Mouse (Mus musculus): ENCODE data around the gene Ppbp. TPM values are rescaled to one million over a fixed set of nuclear protein-coding genes. Genes with fewer than 3 reads are reported as not detected.

Ppbp gene
- polyA plus RNA-seq (2012; rRNA removed): 0.10 TPM in 1 of 2 replicates, not detected in the other

DNA sequence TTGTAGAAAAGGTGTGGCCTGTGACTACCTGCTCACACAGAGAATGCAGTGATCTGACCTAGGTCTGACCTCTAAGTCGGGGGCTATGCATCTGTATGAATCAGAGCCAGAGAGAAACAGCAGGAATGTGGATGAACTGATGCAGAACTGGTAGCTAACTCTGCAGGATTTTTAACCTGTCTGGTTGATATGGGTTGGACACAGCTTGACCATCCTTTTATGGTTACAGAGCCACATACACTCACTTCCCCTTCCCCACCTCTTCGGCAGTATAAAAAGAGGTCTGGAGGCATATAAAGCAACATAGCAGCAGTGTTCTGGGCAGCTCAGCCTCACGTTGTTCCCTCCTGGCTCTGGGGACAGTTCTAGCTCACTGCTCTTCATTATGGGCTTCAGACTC lies at the start of gene Ppbp:
Gene Ppbp (plus strand): TSS at position 301 of the 400 bp plus-strand sequence.
- TF ChIP-seq POLR2A (IDR thresholded peaks at IDR 0.05; ENCODE audit: control insufficient read depth, low read depth, low read length) (no peak), CTCF (IDR thresholded peaks at IDR 0.05; ENCODE audit: control insufficient read depth, insufficient read depth, insufficient replicate concordance, low read depth, low read length) (no peak)
- Histone ChIP-seq H3K27me3 (ENCODE audit: control insufficient read depth, insufficient read depth, low read length) (no peaks in the 10 kb centered on the region), H3K36me3 (ENCODE audit: control insufficient read depth, insufficient read depth, low read length) (no peaks in the 10 kb centered on the region), H3K27ac (ENCODE audit: control insufficient read depth, insufficient read depth, low read depth, low read length) (no peak within 1 kb of the TSS), H3K4me3 (ENCODE audit: control insufficient read depth, low read depth, low read length) (no peak within 1 kb of the TSS), H3K4me1 (ENCODE audit: control insufficient read depth, insufficient read depth, low read length) (peaks cover 7% of the 10 kb centered on the region; the same call in 1 of the 2 replicates)

DNA sequence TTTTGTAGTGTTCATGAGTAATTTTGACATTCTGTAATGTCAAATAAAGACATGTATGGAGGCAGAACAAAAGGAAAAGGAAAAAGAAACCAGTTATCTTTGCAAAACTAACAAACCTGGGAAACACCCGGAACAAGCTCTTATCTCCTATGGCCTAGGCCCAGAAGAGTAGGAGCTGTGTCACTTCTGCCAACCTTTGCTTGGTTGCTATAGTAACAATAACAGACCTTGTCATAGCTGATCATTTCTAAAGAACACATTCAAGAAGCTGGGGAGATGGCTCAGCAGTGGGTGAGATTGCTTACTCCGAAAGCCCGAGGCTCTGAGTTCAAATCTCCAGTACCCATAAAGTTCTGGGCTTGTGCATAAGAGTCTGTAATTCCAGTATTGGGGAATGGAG lies 45.7 kb upstream of the Ppbp start:
- TF ChIP-seq CTCF (IDR thresholded peaks at IDR 0.05; ENCODE audit: control insufficient read depth, insufficient read depth, insufficient replicate concordance, low read depth, low read length) (no peak), POLR2A (IDR thresholded peaks at IDR 0.05; ENCODE audit: control insufficient read depth, low read depth, low read length) (no peak)
- Histone ChIP-seq H3K4me3 (ENCODE audit: control insufficient read depth, low read depth, low read length) (no peak overlapping the region), H3K4me1 (ENCODE audit: control insufficient read depth, insufficient read depth, low read length) (no peaks in the 10 kb centered on the region), H3K36me3 (ENCODE audit: control insufficient read depth, insufficient read depth, low read length) (no peaks in the 10 kb centered on the region), H3K27me3 (ENCODE audit: control insufficient read depth, insufficient read depth, low read length) (no peaks in the 10 kb centered on the region), H3K27ac (ENCODE audit: control insufficient read depth, insufficient read depth, low read depth, low read length) (no peak overlapping the region)

DNA sequence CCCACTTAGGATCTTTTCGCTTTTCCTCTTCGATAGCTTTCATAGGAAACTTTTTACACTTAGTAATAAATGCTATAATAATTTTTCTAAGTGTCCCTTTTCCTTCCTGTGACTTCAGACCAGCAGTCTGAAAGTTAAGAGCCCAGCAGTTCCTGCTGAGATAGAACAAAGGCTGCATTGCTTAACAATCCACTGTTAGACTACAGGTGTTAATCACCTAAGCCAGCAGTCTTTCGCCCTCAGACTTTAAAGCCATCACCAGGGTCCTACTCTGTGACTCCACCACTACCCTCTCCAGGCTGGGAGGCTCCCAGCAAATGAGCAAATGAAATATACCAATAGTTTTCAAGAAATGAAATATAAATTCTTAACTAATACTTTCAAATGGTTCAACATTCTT lies 40.1 kb upstream of the Ppbp start:
- H3K36me3 ChIP-seq (ENCODE audit: control insufficient read depth, insufficient read depth, low read length): no peaks in the 10 kb centered on the region
- no peak for TF ChIP-seq CTCF (IDR thresholded peaks at IDR 0.05; ENCODE audit: control insufficient read depth, insufficient read depth, insufficient replicate concordance, low read depth, low read length)
- TF ChIP-seq POLR2A (IDR thresholded peaks at IDR 0.05; ENCODE audit: control insufficient read depth, low read depth, low read length): no peak
- no peak overlapping the region for H3K4me3 ChIP-seq (ENCODE audit: control insufficient read depth, low read depth, low read length)
- no peak overlapping the region for H3K27ac ChIP-seq (ENCODE audit: control insufficient read depth, insufficient read depth, low read depth, low read length)
- no peaks in the 10 kb centered on the region for H3K4me1 ChIP-seq (ENCODE audit: control insufficient read depth, insufficient read depth, low read length)
- H3K27me3 ChIP-seq (ENCODE audit: control insufficient read depth, insufficient read depth, low read length): no peaks in the 10 kb centered on the region

DNA sequence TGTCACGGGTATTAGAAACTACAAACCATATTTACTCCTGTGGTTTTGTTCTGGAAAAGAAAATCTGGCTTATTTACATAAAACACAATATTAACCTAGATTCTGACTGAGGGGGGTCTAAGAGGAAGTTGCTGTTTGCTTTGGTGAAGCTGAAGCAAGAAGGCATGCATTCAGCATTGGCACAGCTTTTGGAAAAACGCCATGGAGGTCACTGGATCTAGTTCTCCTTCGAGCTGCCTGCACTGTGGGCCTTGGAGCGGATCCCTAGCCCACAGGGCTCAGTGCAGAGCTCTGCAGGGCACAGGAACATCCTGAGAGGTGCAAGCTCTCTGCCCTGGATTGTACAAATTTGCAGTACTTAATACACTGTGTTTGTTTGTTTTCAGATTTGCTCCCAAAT lies 36.8 kb upstream of the Ppbp start:
- H3K4me3 ChIP-seq (ENCODE audit: control insufficient read depth, low read depth, low read length): no peak overlapping the region
- no peak overlapping the region for H3K27ac ChIP-seq (ENCODE audit: control insufficient read depth, insufficient read depth, low read depth, low read length)
- no peaks in the 10 kb centered on the region for H3K27me3 ChIP-seq (ENCODE audit: control insufficient read depth, insufficient read depth, low read length)
- H3K36me3 ChIP-seq (ENCODE audit: control insufficient read depth, insufficient read depth, low read length): no peaks in the 10 kb centered on the region
- no peaks in the 10 kb centered on the region for H3K4me1 ChIP-seq (ENCODE audit: control insufficient read depth, insufficient read depth, low read length)
- TF ChIP-seq CTCF (IDR thresholded peaks at IDR 0.05; ENCODE audit: control insufficient read depth, insufficient read depth, insufficient replicate concordance, low read depth, low read length) (no peak), POLR2A (IDR thresholded peaks at IDR 0.05; ENCODE audit: control insufficient read depth, low read depth, low read length) (no peak)

DNA sequence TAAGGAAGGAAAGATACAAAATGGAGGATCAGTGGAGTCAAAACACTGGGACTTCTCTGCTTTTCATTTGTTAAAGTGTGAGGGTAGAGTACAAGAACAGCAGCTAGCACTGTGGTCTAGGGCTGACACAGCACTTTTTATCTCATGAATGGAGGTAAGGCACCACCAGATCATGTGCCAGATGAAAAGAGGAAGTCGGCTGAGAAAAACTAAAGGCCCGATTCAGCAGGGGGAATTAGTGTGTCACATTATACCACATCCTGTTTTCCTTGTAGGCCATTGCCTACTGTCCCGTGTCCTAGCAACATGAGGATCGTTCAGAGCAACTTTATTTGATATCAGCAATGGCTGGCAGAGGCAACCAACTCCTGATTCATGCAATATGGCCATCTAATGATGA lies 26.3 kb upstream of the Ppbp start:
- no peaks in the 10 kb centered on the region for H3K4me1 ChIP-seq (ENCODE audit: control insufficient read depth, insufficient read depth, low read length)
- no peak overlapping the region for H3K4me3 ChIP-seq (ENCODE audit: control insufficient read depth, low read depth, low read length)
- no peaks in the 10 kb centered on the region for H3K36me3 ChIP-seq (ENCODE audit: control insufficient read depth, insufficient read depth, low read length)
- TF ChIP-seq POLR2A (IDR thresholded peaks at IDR 0.05; ENCODE audit: control insufficient read depth, low read depth, low read length) (no peak), CTCF (IDR thresholded peaks at IDR 0.05; ENCODE audit: control insufficient read depth, insufficient read depth, insufficient replicate concordance, low read depth, low read length) (no peak)
- H3K27ac ChIP-seq (ENCODE audit: control insufficient read depth, insufficient read depth, low read depth, low read length): no peak overlapping the region
- no peaks in the 10 kb centered on the region for H3K27me3 ChIP-seq (ENCODE audit: control insufficient read depth, insufficient read depth, low read length)

DNA sequence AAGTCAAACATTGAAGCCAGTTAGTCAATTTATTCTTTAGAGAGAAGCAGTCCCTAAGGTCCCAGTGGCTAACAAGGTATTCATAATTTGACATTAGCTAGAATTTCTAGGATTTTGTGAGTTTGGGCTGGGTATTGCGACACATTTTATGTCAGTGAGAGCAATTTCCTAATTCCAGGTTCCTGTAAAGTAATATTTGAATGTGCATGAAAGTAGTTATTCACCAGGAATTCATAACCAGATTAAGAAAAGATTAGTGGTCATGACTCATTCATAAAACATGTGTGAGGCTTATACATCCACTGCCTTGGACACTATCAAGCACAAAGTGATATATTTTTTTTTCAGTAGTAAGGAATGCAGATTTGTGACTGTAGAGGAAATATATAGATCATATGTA lies 14.4 kb upstream of the Ppbp start:
- H3K4me1 ChIP-seq (ENCODE audit: control insufficient read depth, insufficient read depth, low read length): no peaks in the 10 kb centered on the region
- no peak overlapping the region for H3K27ac ChIP-seq (ENCODE audit: control insufficient read depth, insufficient read depth, low read depth, low read length)
- H3K27me3 ChIP-seq (ENCODE audit: control insufficient read depth, insufficient read depth, low read length): no peaks in the 10 kb centered on the region
- H3K36me3 ChIP-seq (ENCODE audit: control insufficient read depth, insufficient read depth, low read length): no peaks in the 10 kb centered on the region
- no peak overlapping the region for H3K4me3 ChIP-seq (ENCODE audit: control insufficient read depth, low read depth, low read length)
- TF ChIP-seq POLR2A (IDR thresholded peaks at IDR 0.05; ENCODE audit: control insufficient read depth, low read depth, low read length) (no peak), CTCF (IDR thresholded peaks at IDR 0.05; ENCODE audit: control insufficient read depth, insufficient read depth, insufficient replicate concordance, low read depth, low read length) (no peak)

DNA sequence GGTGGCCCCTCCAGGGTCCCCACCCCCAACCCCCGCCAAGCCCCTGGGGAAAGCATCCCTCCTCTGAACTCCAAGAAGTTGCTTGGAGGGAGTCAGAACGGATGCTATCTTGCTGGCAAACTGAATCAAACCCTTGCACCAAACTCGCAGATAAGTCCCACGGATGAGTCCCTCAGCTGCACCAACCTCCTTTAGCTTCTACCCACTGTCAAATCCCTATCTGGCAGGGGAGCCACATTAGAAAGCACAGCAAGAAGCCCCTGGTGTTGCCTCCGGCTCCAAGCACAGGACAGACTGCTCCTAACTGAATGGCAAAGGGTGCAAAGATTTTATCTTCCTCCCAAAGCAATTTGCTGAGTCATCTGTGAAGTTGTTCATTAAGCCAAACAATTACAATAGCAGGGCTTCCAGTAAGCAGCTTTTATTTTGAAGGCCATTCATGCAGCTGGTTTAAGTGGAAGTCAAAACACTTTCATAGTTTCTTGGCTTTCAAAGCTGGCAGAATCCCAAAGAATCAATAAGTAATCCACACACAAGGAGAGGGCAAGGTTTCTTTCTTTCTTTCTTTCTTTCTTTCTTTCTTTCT lies 10.2 kb upstream of the Ppbp start:
- H3K27ac ChIP-seq (ENCODE audit: control insufficient read depth, insufficient read depth, low read depth, low read length): no peak overlapping the region
- H3K4me3 ChIP-seq (ENCODE audit: control insufficient read depth, low read depth, low read length): no peak overlapping the region
- TF ChIP-seq POLR2A (IDR thresholded peaks at IDR 0.05; ENCODE audit: control insufficient read depth, low read depth, low read length): no peak
- no peak for TF ChIP-seq CTCF (IDR thresholded peaks at IDR 0.05; ENCODE audit: control insufficient read depth, insufficient read depth, insufficient replicate concordance, low read depth, low read length)
- peaks cover 15% of the 10 kb centered on the region for H3K4me1 ChIP-seq (ENCODE audit: control insufficient read depth, insufficient read depth, low read length)
- H3K27me3 ChIP-seq (ENCODE audit: control insufficient read depth, insufficient read depth, low read length): no peaks in the 10 kb centered on the region
- no peaks in the 10 kb centered on the region for H3K36me3 ChIP-seq (ENCODE audit: control insufficient read depth, insufficient read depth, low read length)
